22 mouse cellular contexts compared by ENCODE assay signal in genomic region chr9:15745985-15746607, GRCm38 (mm10). TPM values are rescaled to one million over a fixed set of nuclear protein-coding genes. Genes with fewer than 3 reads are reported as not detected.
DNase-seq lines count a peak whose midpoint lies in the region; ATAC-seq and TF ChIP-seq lines count a peak whose summit lies in the region.
"Had no signal": no experiment of that assay in that cellular context is flagged by ENCODE, and none has a peak within 500 bp of the region (broad histone marks: within the 10 kb centered on the region; RNA-seq: fewer than 3 reads in every experiment).

No protein-coding gene starts in this region.

- H3K4me3 ChIP-seq in midbrain, embryonic 11.5 days (ENCODE audit: low read depth, low read length) = no peak overlapping the region
- no peak overlapping the region for H3K4me3 ChIP-seq in midbrain, postnatal 0 days (ENCODE audit: low read depth, low read length)
- H3K4me3 ChIP-seq in neural tube, embryonic 13.5 days = no peak overlapping the region
- H3K4me3 ChIP-seq: layer of hippocampus, adult 2 months; left cerebral cortex, adult 2 months; limb, embryonic 10.5 days had no signal

- H3K4me2 ChIP-seq in midbrain, embryonic 11.5 days = no peak overlapping the region
- no peak overlapping the region for H3K4me2 ChIP-seq in midbrain, postnatal 0 days (ENCODE audit: low read depth, low read length, poor library complexity, severe bottlenecking)
- H3K4me2 ChIP-seq in neural tube, embryonic 13.5 days = no peak overlapping the region
- H3K4me2 ChIP-seq: liver, embryonic 11.5 days had no signal

- no peak overlapping the region for H3K27ac ChIP-seq in midbrain, embryonic 11.5 days (ENCODE audit: low read depth, low read length)
- no peak overlapping the region for H3K27ac ChIP-seq in midbrain, postnatal 0 days (ENCODE audit: low read depth, low read length)
- H3K27ac ChIP-seq in neural tube, embryonic 13.5 days (replicated peaks) = no peak overlapping the region
- H3K27ac ChIP-seq: layer of hippocampus, adult 2 months; left cerebral cortex, adult 2 months; limb, embryonic 10.5 days; stomach, postnatal 0 days had no signal

- H3K9ac ChIP-seq in midbrain, embryonic 11.5 days (ENCODE audit: low read length) = no peak overlapping the region
- no peak overlapping the region for H3K9ac ChIP-seq in midbrain, postnatal 0 days (replicated peaks; ENCODE audit: low read length, poor library complexity, severe bottlenecking)
- no peak overlapping the region for H3K9ac ChIP-seq in neural tube, embryonic 13.5 days

- ATAC-seq in midbrain, embryonic 11.5 days (ENCODE audit: low FRiP score) = peak; percentile 60
- ATAC-seq in midbrain, postnatal 0 days (ENCODE audit: low FRiP score) = no peak
- ATAC-seq in neural tube, embryonic 13.5 days (ENCODE audit: low read depth) = peak; percentile 48; the same call in 1 of the 2 replicates

- no peaks in the 10 kb centered on the region for H3K27me3 ChIP-seq in midbrain, embryonic 11.5 days (ENCODE audit: control insufficient read depth, insufficient read depth, low read length)
- H3K27me3 ChIP-seq in midbrain, postnatal 0 days (ENCODE audit: insufficient read depth, low read length) = no peaks in the 10 kb centered on the region
- H3K27me3 ChIP-seq in neural tube, embryonic 13.5 days = no peaks in the 10 kb centered on the region

- TF ChIP-seq CTCF in midbrain, postnatal 0 days (IDR thresholded peaks at IDR 0.05) = no peak

- WGBS in midbrain, embryonic 11.5 days = 45% methylated on average over 2 of the region's 2 CpGs
- 38% methylated on average over 2 of the region's 2 CpGs for WGBS in midbrain, postnatal 0 days
- WGBS in neural tube, embryonic 13.5 days = 28% methylated on average over 2 of the region's 2 CpGs

- no peaks in the 10 kb centered on the region for H3K36me3 ChIP-seq in midbrain, embryonic 11.5 days (ENCODE audit: control insufficient read depth, insufficient read depth, low read length)
- H3K36me3 ChIP-seq in midbrain, postnatal 0 days (ENCODE audit: insufficient read depth, low read length) = no peaks in the 10 kb centered on the region
- 0 out of 2 replicates have a peak, but pooled peaks cover 3% of the 10 kb centered on the region for H3K36me3 ChIP-seq in neural tube, embryonic 13.5 days
- H3K36me3 ChIP-seq: limb, embryonic 10.5 days had no signal

- H3K4me1 ChIP-seq in midbrain, embryonic 11.5 days (ENCODE audit: control insufficient read depth, insufficient read depth, low read length) = peaks cover 2% of the 10 kb centered on the region; the same call in 1 of the 2 replicates
- no peaks in the 10 kb centered on the region for H3K4me1 ChIP-seq in midbrain, postnatal 0 days (ENCODE audit: insufficient read depth, low read length)
- H3K4me1 ChIP-seq in neural tube, embryonic 13.5 days (replicated peaks) = peaks cover 10% of the 10 kb centered on the region

- DNase-seq in midbrain, embryonic 11.5 days (ENCODE audit: low spot score, missing footprints) = peak; percentile 87
- DNase-seq in midbrain, postnatal 0 days (ENCODE audit: low spot score) = no peak
- DNase-seq in brain, adult 2 months (ENCODE audit: low read depth, low spot score) = peak; percentile 57
- peak; percentile 29 for DNase-seq in embryo, embryonic 9.5 days (ENCODE audit: extremely low spot score)
- no peak for DNase-seq in gastrocnemius, adult 18-20 months (ENCODE audit: low spot score)
- no peak for DNase-seq in right cerebral cortex, adult 2 months (ENCODE audit: low spot score in 2 of 2)
- DNase-seq: adrenal gland, adult 8-10 months; cerebellum, adult 18-20 months; gastrocnemius, postnatal 10 days; kidney, adult 18-20 months; kidney, postnatal 10 days; lung, adult 2 months; lung, postnatal 36 days; right cerebral cortex, postnatal 14 days; thymus, postnatal 25 days had no signal

- no peaks in the 10 kb centered on the region for H3K9me3 ChIP-seq in midbrain, embryonic 11.5 days (ENCODE audit: control insufficient read depth, low read length)
- no peaks in the 10 kb centered on the region for H3K9me3 ChIP-seq in midbrain, postnatal 0 days (ENCODE audit: low read length)
- no peaks in the 10 kb centered on the region for H3K9me3 ChIP-seq in neural tube, embryonic 13.5 days
- H3K9me3 ChIP-seq: limb, embryonic 10.5 days had no signal

RNA-seq across cellular contexts. Expression of gene Slc36a4, which starts 36.6 kb away (rescaled TPM):
- 14.7 and 16.1 TPM in 2 replicates for polyA plus RNA-seq in midbrain, embryonic 11.5 days (2014; fragmentation: Nextera tagmentation; extraction: Ambion mirVana)
- total RNA-seq in midbrain, postnatal 0 days (2014; rRNA removed) = 60.1 and 74.4 TPM in 2 replicates
- polyA plus RNA-seq in midbrain, postnatal 0 days (2015; fragmentation: Nextera tagmentation; extraction: Ambion mirVana) = 34.4 and 36.9 TPM in 2 replicates
- polyA plus RNA-seq in neural tube, embryonic 13.5 days (2015; fragmentation: Nextera tagmentation; extraction: Ambion mirVana) = 18.8 and 23.4 TPM in 2 replicates
- total RNA-seq in gastrocnemius, adult 18-20 months (2021) = 1 to 10 TPM; 1.2 to 1.8 TPM
- total RNA-seq: MEL had no signal

Comparison
In these comparisons a context has a peak if more than half of its experiments do, and no peak if none do; other contexts are left out.
1. DNase-seq: peak in midbrain, embryonic 11.5 days (single experiment), brain, adult 2 months (single experiment) and embryo, embryonic 9.5 days (single experiment); none in midbrain, postnatal 0 days (single experiment), gastrocnemius, adult 18-20 months (single experiment) and right cerebral cortex, adult 2 months (0 of 2).